Mouse (Mus musculus) ES-Bruce4 (cell line): ENCODE results near the gene Spred2. TPM values are rescaled to one million over a fixed set of nuclear protein-coding genes. Genes with fewer than 3 reads are reported as not detected.
A peak's percentile ranks its signal among the peaks of the same experiment; 100 is the strongest.

Source experiments
- H3K27ac ChIP-seq: 2 replicates; pipeline ENCODE4 v1.5.1; 2012; ENCODE audit warnings: low read length, inconsistent platforms; ENCODE audit not compliant: insufficient read depth
- H3K27me3 ChIP-seq: 2 replicates; pipeline ENCODE4 v1.6.1; 2012; ENCODE audit warnings: mild to moderate bottlenecking, low read length, inconsistent platforms; ENCODE audit not compliant: control insufficient read depth, poor library complexity, insufficient read depth, severe bottlenecking
- H3K36me3 ChIP-seq: 2 replicates; pipeline ENCODE4 v1.6.1; 2012; ENCODE audit warnings: inconsistent platforms, mild to moderate bottlenecking, low read length, moderate library complexity; ENCODE audit not compliant: control insufficient read depth, poor library complexity, insufficient read depth, severe bottlenecking
- H3K4me1 ChIP-seq: one replicate; pipeline ENCODE4 v1.8.1; 2011; ENCODE audit warnings: low read length; ENCODE audit not compliant: control insufficient read depth, insufficient read depth
- H3K4me3 ChIP-seq: 2 replicates; pipeline ENCODE4 v1.5.1; 2011; ENCODE audit warnings: low read depth, mild to moderate bottlenecking, low read length
- H3K9ac ChIP-seq: 2 replicates; pipeline ENCODE4 v1.6.1; 2012; ENCODE audit warnings: low read depth, mild to moderate bottlenecking, inconsistent platforms; ENCODE audit not compliant: poor library complexity, severe bottlenecking
- H3K9me3 ChIP-seq: replicated peaks from 2 replicates; pipeline ENCODE4 v1.6.1; 2012; ENCODE audit warnings: mild to moderate bottlenecking, low read length, inconsistent platforms; ENCODE audit not compliant: control insufficient read depth, poor library complexity, insufficient read depth, severe bottlenecking
- CTCF ChIP-seq: IDR thresholded peaks from one replicate; pipeline ENCODE4 v1.8.1; 2011; ENCODE audit warnings: low read depth, low read length
- EP300 ChIP-seq: IDR thresholded peaks from 2 replicates; pipeline ENCODE4 v1.6.1; 2011; ENCODE audit warnings: low read depth, low read length; ENCODE audit not compliant: insufficient read depth
- POLR2A ChIP-seq: IDR thresholded peaks from one replicate; pipeline ENCODE4 v1.8.1; 2011; ENCODE audit warnings: low read length; ENCODE audit not compliant: insufficient read depth
- polyA plus RNA-seq: library from polyadenylated mRNA; stranded (reverse); fragments of >200 nt; gene quantifications from 2 replicates; pipeline ENCODE4 v1.2.4, GENCODE M21; 2011; ENCODE audit warnings: low read depth; ENCODE audit not compliant: missing spikeins, insufficient read depth, insufficient read length

The Spred2 gene
- polyA plus RNA-seq, 1 experiment = 41.9 TPM

- Histone ChIP-seq H3K9me3 (no peaks in the 10 kb centered on the region), H3K36me3 (no peaks in the 10 kb centered on the region), H3K9ac (0 out of 2 replicates have a peak overlapping the region, but pooled peaks have one; percentile 7), H3K27me3 (no peaks in the 10 kb centered on the region), H3K27ac (peak overlapping the region; percentile 80), H3K4me3 (no peak overlapping the region), H3K4me1 (peaks cover 5% of the 10 kb centered on the region)
- TF ChIP-seq EP300 = no peak
- no peak for TF ChIP-seq POLR2A
- TF ChIP-seq CTCF = no peak
Measured at GRCm38 (mm10) chr11:20042106-20042505, 117.9 kb downstream of the Spred2 start.

- Histone ChIP-seq H3K9ac (no peak overlapping the region), H3K27me3 (no peaks in the 10 kb centered on the region), H3K4me1 (peaks cover 5% of the 10 kb centered on the region), H3K36me3 (no peaks in the 10 kb centered on the region), H3K27ac (no peak overlapping the region), H3K9me3 (no peaks in the 10 kb centered on the region), H3K4me3 (no peak overlapping the region)
- TF ChIP-seq POLR2A (no peak), CTCF (no peak), EP300 (no peak; the same call in 1 of the 2 replicates)
Measured at GRCm38 (mm10) chr11:20043256-20043655, 119.1 kb downstream of the Spred2 start.

DNA sequence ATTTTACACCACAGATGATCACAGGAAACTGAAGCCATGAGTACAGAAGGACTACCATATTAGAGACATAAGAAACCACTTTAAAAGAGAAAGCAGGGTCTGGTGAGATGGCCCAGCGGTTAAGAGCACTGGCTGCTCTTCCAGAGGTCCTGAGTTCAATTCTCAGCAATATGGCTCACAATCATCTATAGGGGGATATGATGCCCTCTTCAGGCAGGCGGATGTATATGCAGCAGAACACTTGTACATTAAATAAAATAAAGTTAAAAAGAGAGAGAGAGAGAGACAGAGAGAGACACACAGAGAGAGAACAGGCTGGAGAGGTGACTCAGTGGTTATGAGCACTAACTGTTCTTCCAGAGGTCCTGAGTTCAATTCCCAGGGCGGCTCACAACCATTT is 121.4 kb downstream of the Spred2 start:
- H3K27me3 ChIP-seq = no peaks in the 10 kb centered on the region
- H3K4me1 ChIP-seq = no peaks in the 10 kb centered on the region
- TF ChIP-seq EP300 (no peak), POLR2A (no peak), CTCF (no peak)
- H3K9me3 ChIP-seq = no peaks in the 10 kb centered on the region
- H3K36me3 ChIP-seq = no peaks in the 10 kb centered on the region
- no peak overlapping the region for H3K9ac ChIP-seq
- H3K27ac ChIP-seq = no peak overlapping the region
- no peak overlapping the region for H3K4me3 ChIP-seq

GRCm38 (mm10) chr11:20052814-20053536 is 128.8 kb downstream of the Spred2 start:
- Histone ChIP-seq H3K27ac (no peak overlapping the region), H3K27me3 (no peaks in the 10 kb centered on the region), H3K4me3 (no peak overlapping the region), H3K36me3 (no peaks in the 10 kb centered on the region), H3K4me1 (no peaks in the 10 kb centered on the region), H3K9me3 (no peaks in the 10 kb centered on the region), H3K9ac (no peak overlapping the region)
- TF ChIP-seq POLR2A (no peak), CTCF (no peak), EP300 (no peak)

- no peak overlapping the region for H3K9ac ChIP-seq
- no peaks in the 10 kb centered on the region for H3K9me3 ChIP-seq
- H3K27me3 ChIP-seq = no peaks in the 10 kb centered on the region
- H3K27ac ChIP-seq = no peak overlapping the region
- no peaks in the 10 kb centered on the region for H3K4me1 ChIP-seq
- no peak for TF ChIP-seq EP300
- TF ChIP-seq CTCF = no peak
- no peak for TF ChIP-seq POLR2A
- peaks cover 6% of the 10 kb centered on the region; the same call in 1 of the 2 replicates for H3K36me3 ChIP-seq
- H3K4me3 ChIP-seq = no peak overlapping the region
Measured at GRCm38 (mm10) chr11:20053951-20054350, 129.8 kb downstream of the Spred2 start.

- H3K4me1 ChIP-seq = no peaks in the 10 kb centered on the region
- H3K9me3 ChIP-seq = no peaks in the 10 kb centered on the region
- peaks cover 9% of the 10 kb centered on the region; the same call in 1 of the 2 replicates for H3K36me3 ChIP-seq
- no peak overlapping the region for H3K9ac ChIP-seq
- H3K4me3 ChIP-seq = no peak overlapping the region
- H3K27ac ChIP-seq = no peak overlapping the region
- no peaks in the 10 kb centered on the region for H3K27me3 ChIP-seq
- TF ChIP-seq POLR2A = no peak
- no peak for TF ChIP-seq CTCF
- TF ChIP-seq EP300 = no peak
Measured at GRCm38 (mm10) chr11:20054617-20055016, 130.4 kb downstream of the Spred2 start.
